Comparison of ENCODE assay signal across 15 mouse cellular contexts in genomic region chr17:78232703-78233102, GRCm38 (mm10). TPM values are rescaled to one million over a fixed set of nuclear protein-coding genes. Genes with fewer than 3 reads are reported as not detected.
A peak's percentile ranks its signal among the peaks of the same experiment; 100 is the strongest.
DNase-seq lines count a peak whose midpoint lies in the region; ATAC-seq and TF ChIP-seq lines count a peak whose summit lies in the region.
"Had no signal": no experiment of that assay in that cellular context is flagged by ENCODE, and none has a peak within 500 bp of the region (broad histone marks: within the 10 kb centered on the region; RNA-seq: fewer than 3 reads in every experiment).

No protein-coding gene starts in this region.

- no peaks in the 10 kb centered on the region for H3K4me1 ChIP-seq in heart, postnatal 0 days (ENCODE audit: control insufficient read depth, insufficient read depth)
- peaks cover 5% of the 10 kb centered on the region; the same call in 1 of the 2 replicates for H3K4me1 ChIP-seq in neural tube, embryonic 14.5 days (ENCODE audit: control insufficient read depth, insufficient read depth, low read length)

- intact Hi-C loops in left cerebral cortex, adult 2 months (cut with DNase I): no loop called here

- peak; percentile 67 for ATAC-seq in frontal cortex, adult (ENCODE audit: low TSS enrichment)
- peak; percentile 39; the same call in 1 of the 2 replicates for ATAC-seq in heart, postnatal 0 days (ENCODE audit: insufficient read depth, low read depth)
- peak; percentile 85 for ATAC-seq in neural tube, embryonic 14.5 days (ENCODE audit: low read depth)

- no peaks in the 10 kb centered on the region for H3K27me3 ChIP-seq in heart, postnatal 0 days (ENCODE audit: control insufficient read depth, insufficient read depth, low read length)
- H3K27me3 ChIP-seq in neural tube, embryonic 14.5 days (ENCODE audit: control insufficient read depth, insufficient read depth, low read length): no peaks in the 10 kb centered on the region

- no peak overlapping the region for H3K9ac ChIP-seq in heart, postnatal 0 days (replicated peaks; ENCODE audit: low read depth, low read length)
- no peak overlapping the region for H3K9ac ChIP-seq in neural tube, embryonic 14.5 days (replicated peaks; ENCODE audit: low read depth, low read length)

- no peak for TF ChIP-seq CTCF in left cerebral cortex, adult 2 months (IDR thresholded peaks at IDR 0.05)
- TF ChIP-seq CTCF in heart, postnatal 0 days (IDR thresholded peaks at IDR 0.05; ENCODE audit: low read depth): no peak

- DNase-seq in frontal cortex, postnatal 25 days (ENCODE audit: low spot score in 2 of 2): no peak
- no peak for DNase-seq in left cerebral cortex, adult 2 months (ENCODE audit: extremely low spot score in 1 of 2, low spot score in 2 of 2)
- no peak for DNase-seq in left cerebral cortex, adult 18-20 months (ENCODE audit: low spot score in 2 of 2)
- no peak for DNase-seq in heart, postnatal 0 days (ENCODE audit: low spot score)
- no peak for DNase-seq in spleen, postnatal 10 days (ENCODE audit: low spot score in 2 of 2)
- DNase-seq in yolk sac, embryonic 10.5 days (ENCODE audit: low spot score): no peak
- DNase-seq: adrenal gland, adult 2 months; gastrocnemius, postnatal 36 days; kidney, adult 18-20 months; left cerebral cortex, postnatal 4 days; lung, adult 2 months; right cerebral cortex, postnatal 25 days had no signal

- peak overlapping the region; percentile 31 for H3K4me2 ChIP-seq in heart, postnatal 0 days (ENCODE audit: low read depth, low read length)
- H3K4me2 ChIP-seq in neural tube, embryonic 14.5 days (ENCODE audit: low read depth, low read length): no peak overlapping the region

- 0 out of 2 replicates have a peak overlapping the region, but pooled peaks have one; percentile 14 for H3K4me3 ChIP-seq in left cerebral cortex, adult 2 months
- 0 out of 2 replicates have a peak overlapping the region, but pooled peaks have one; percentile 0 for H3K4me3 ChIP-seq in heart, postnatal 0 days (ENCODE audit: low read depth, low read length)
- H3K4me3 ChIP-seq in neural tube, embryonic 14.5 days (ENCODE audit: low read depth, low read length): no peak overlapping the region
- H3K4me3 ChIP-seq: erythroblast, embryonic 14.5 days had no signal

- H3K27ac ChIP-seq in left cerebral cortex, adult 2 months: no peak overlapping the region
- H3K27ac ChIP-seq in heart, postnatal 0 days (ENCODE audit: low read depth): no peak overlapping the region
- peak overlapping the region; percentile 45; the same call in 1 of the 2 replicates for H3K27ac ChIP-seq in neural tube, embryonic 14.5 days (ENCODE audit: low read depth, low read length)

- H3K36me3 ChIP-seq in heart, postnatal 0 days (replicated peaks; ENCODE audit: control insufficient read depth, insufficient read depth, low read length): peaks cover 1% of the 10 kb centered on the region; the same call in 1 of the 2 replicates
- H3K36me3 ChIP-seq in neural tube, embryonic 14.5 days (ENCODE audit: control insufficient read depth, insufficient read depth, low read length): no peaks in the 10 kb centered on the region

- WGBS in heart, postnatal 0 days: 33% methylated on average over 13 of the region's 13 CpGs
- WGBS in neural tube, embryonic 14.5 days: 53% methylated on average over 13 of the region's 13 CpGs

- no peak for TF ChIP-seq EP300 in heart, postnatal 0 days (IDR thresholded peaks at IDR 0.05; ENCODE audit: low read depth)

- H3K9me3 ChIP-seq in heart, postnatal 0 days (replicated peaks; ENCODE audit: control insufficient read depth, low read length): no peaks in the 10 kb centered on the region
- H3K9me3 ChIP-seq in neural tube, embryonic 14.5 days (ENCODE audit: control insufficient read depth, low read length): no peaks in the 10 kb centered on the region

RNA-seq across cellular contexts. Expression of gene Crim1, which starts 32.7 kb away (rescaled TPM):
- 10 to 100 TPM; 83.3 to 93.1 TPM for total RNA-seq in left cerebral cortex, adult 2 months (2021)
- total RNA-seq in left cerebral cortex, adult 18-20 months (2021): 10 to 100 TPM; 80.3 to 88.5 TPM
- 36.1 and 47.5 TPM in 2 replicates for total RNA-seq in heart, postnatal 0 days (2014; rRNA removed; ENCODE audit: low replicate concordance)
- 3.1 and 3.3 TPM in 2 replicates for polyA plus RNA-seq in heart, postnatal 0 days (2015; fragmentation: Nextera tagmentation; extraction: Ambion mirVana)
- polyA plus RNA-seq in neural tube, embryonic 14.5 days (2014; fragmentation: Nextera tagmentation; extraction: Ambion mirVana): 20.1 and 22.8 TPM in 2 replicates
